Mouse (Mus musculus) kidney, adult 9 months (tissue): Measurements from ENCODE around the gene Gcm1.
"Not testable (repeated sequence)": the region's sequence is repeated elsewhere in the genome, so short reads cannot be mapped to it uniquely, and the experiment has no call there.

ENCODE experiments used
- DNase-seq: peaks from one replicate; pipeline ENCODE4 v3.0.0; 2022

Gcm1 gene

GRCm38 (mm10) chr9:78050452-78050970, 1.2 kb upstream of the Gcm1 start:
- DNase-seq: no peak

DNA sequence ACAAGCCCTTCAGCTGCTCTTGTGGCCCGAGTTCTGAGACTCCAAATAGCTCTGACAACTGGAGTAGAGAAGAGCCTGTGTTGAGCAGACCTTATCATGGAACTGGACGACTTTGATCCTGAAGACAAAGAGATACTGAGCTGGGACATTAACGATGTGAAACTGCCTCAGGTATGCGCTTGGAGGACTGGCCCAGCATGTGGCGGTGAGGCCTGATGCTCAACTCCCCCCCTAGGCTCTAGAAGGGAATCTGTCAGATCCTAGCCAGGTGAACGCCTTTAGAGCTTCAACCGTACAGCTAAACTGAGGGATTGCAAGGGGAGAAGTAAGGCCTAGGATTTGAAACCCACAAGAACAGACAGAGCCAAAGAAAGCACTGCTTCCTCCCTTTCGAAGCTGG, 2.1 kb downstream of the Gcm1 start:
- no peak for DNase-seq

- no peak for DNase-seq
These were observed 2.6 kb downstream of the Gcm1 start for GRCm38 (mm10) chr9:78054298-78054697.

GRCm38 (mm10) chr9:78059525-78060120, 7.9 kb downstream of the Gcm1 start:
- DNase-seq: no peak

- DNase-seq: no peak
These were observed 10.7 kb downstream of the Gcm1 start for GRCm38 (mm10) chr9:78062392-78062791.

DNA sequence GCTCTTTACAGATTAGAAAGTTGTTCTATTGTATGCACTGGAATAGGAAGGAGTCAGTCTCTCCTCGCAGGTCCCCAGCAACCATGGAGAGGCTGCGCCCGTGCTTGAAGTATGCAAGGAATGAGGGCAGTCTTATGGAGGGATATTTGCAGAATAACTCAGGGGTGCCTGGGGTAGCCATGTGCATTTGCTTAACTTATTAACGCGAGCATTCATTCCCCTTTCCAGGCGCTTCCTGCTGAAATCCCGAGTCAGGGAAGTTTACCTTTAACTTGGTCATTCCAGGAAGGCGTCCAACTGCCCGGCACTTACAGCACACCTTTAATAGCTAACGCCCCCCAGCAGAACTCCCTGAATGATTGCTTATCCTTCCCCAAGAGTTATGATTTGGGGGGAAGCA, 12.4 kb downstream of the Gcm1 start:
- DNase-seq: peak; percentile 75

DNA sequence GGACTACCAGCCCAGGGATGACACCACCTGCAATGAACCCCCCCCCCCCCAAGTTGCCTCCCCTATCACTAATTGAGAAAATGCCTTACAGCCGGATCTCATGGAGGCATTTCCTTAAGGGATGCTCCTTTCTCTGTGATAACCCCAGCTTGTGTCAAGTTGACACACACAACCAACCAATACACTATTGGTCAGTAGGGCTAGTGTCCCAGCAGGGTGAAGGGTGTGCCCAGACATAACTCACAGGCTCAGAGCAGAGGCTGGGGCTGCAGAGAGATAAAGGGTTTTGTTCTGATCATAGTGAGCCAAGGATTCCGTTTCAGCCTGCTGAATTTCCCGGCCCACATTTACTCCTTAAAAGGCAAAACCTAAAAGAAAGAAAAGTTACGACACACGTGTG, 18.8 kb downstream of the Gcm1 start:
- DNase-seq: no peak

GRCm38 (mm10) chr9:78071626-78072025, 19.9 kb downstream of the Gcm1 start:
- no peak for DNase-seq

DNA sequence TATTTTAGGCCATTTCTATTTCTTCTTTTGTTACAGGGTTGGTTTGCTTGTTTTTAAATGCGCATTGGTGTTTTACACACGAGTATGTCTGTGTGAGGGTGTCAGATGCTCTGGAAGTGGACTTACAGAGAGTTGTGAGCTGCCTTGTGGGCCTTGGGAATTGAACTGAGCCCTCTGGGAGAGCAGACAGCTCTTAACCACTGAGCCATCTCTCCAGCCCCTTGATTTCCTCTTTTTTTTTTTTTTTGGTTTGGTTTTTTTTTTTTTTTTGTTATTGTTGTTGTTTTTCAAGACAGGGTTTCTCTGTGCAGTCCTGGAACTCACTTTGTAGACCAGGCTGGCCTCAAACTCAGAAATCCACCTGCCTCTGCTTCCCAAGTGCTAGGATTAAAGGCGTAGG, 21.6 kb downstream of the Gcm1 start:
- not testable (repeated sequence) for DNase-seq

DNA sequence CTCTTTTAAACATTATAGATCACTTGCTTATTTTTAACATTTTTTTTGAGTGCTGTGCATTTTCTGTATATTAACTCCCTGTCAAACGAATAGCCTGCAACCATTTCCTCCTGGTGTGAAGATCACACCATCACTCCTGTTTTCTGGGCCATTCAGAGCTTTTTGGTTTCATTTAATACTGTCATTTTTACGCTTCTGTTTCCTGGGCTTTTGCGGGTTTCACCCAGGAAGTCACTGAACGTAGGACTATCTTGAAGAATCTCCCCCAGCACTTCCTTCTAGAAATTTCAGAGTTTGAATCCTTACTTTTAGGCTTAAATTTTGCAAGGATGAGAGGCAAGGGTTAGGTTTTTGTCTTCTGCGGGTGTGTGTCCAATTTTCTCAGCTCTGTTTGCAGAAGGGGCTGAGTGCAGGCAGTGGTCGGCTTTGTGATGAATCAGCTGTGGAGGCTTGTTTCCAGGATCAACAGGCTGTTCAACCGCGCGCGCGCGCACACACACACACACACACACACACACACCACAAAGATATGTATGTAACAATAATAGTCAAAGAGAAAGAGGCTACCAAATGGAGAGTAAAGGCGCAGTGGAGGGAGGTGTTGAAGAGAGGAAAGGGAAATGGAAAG, 22.1 kb downstream of the Gcm1 start:
- DNase-seq: no peak

- no peak for DNase-seq
These were observed 23.5 kb downstream of the Gcm1 start for GRCm38 (mm10) chr9:78075256-78075655.

DNA sequence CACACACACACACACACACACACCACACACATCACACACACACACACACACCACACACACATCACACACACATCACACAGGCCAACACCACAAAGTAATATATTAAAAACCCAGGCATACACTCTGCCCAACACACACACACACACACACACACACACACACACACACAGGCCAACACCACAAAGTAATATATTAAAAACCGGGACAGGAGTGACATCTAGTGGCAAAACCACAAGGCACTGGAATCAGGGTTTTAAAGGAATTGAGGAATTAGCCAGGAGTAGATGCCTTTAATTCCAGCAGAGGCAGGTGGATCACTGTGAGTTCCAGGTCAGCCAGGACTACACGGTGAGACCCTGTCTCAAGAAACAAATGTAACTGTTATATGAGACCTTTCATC, 26.5 kb downstream of the Gcm1 start:
- DNase-seq: peak; percentile 41

GRCm38 (mm10) chr9:78081835-78082234, 30.1 kb downstream of the Gcm1 start:
- DNase-seq: no peak

DNA sequence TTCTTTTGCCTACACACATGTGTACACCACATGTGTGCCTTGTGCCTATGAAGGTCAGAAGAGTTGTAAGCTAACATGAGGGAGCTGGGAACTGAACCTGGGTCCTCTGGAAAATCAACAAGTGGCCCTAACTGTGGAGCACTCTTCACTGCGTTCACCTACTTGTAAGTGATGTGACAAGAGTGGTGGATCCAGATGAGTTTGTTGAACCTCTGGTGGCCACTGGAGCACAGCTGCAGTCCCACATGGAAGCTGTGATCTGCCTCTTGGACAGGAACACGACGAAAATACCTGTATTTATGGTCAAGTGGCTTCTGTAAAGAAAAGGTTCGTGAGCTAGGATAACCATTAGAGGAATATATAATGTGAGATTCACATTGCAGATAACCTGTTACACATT, 32.6 kb downstream of the Gcm1 start:
- no peak for DNase-seq

DNA sequence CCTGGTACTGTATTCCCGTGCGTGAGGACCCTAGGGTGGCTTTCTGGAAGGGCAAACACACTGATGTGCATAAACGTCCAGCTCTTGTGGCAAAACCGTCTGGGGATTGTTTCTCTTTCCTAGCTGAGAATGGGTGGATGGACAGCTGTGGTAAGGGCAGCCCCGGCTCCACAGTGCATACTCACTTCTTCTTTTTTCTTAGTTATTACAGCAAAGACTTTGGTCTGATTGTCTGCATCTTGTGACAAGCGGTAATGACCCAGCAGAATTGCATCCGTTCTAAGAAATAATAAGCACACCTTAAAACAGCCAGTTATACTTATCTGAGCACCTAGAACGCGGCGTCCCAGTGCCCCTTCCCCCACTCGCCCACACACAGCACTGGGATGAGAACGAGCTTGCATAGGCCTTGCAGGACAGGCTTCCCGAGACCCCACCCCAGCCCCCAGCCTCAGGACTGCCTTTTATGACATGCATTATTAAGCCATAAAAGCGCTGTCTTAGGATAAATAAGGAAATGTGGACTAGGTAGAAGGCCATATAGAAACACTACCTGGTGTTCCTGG, 34.1 kb downstream of the Gcm1 start:
- DNase-seq: no peak

GRCm38 (mm10) chr9:78087751-78088150, 36.0 kb downstream of the Gcm1 start:
- peak; percentile 43 for DNase-seq

GRCm38 (mm10) chr9:78088521-78088920, 36.8 kb downstream of the Gcm1 start:
- DNase-seq: no peak

DNA sequence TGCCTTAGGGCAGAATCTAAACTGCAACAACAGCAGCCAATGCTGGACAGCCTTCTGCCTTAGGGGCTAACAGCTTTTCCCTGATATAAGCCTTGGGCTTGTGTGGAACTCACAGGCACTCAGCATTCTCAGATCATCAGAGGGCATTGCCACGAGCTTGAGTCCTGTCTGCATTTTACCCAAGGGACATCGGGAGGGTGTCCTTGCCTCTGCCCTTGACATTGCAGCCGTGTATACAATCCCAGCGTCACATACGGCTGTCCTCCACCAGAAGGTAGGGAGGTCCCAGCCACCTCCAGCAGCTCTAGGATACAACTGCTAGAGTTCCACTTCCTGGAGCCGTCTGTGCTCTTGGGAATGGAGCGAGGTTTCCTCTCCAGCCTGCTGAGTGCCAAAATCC, 37.2 kb downstream of the Gcm1 start:
- DNase-seq: no peak

- DNase-seq: no peak
These were observed 38.2 kb downstream of the Gcm1 start for GRCm38 (mm10) chr9:78089906-78090305.

DNA sequence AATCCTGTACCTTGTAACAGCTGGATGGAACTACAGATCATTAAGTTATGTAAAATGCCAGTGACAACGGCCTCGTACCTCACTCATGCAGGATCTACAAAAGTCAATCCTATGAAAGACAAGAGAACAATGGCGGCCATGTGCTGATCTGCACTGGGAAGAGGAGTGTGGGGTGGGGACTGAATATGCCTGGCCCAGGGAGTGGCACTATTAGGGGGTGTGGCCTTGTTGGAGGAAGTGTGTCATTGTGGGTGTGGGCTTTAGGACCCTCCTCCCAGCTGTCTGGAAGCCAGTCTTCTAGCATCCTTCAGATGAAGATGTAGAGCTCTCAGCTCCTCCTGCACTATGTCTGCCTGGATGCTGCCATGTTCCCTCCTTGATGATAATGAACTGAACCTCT, 38.9 kb downstream of the Gcm1 start:
- DNase-seq: no peak

- DNase-seq: no peak
These were observed 44.0 kb downstream of the Gcm1 start for GRCm38 (mm10) chr9:78095686-78096085.

GRCm38 (mm10) chr9:78096376-78096775, 44.7 kb downstream of the Gcm1 start:
- no peak for DNase-seq

DNA sequence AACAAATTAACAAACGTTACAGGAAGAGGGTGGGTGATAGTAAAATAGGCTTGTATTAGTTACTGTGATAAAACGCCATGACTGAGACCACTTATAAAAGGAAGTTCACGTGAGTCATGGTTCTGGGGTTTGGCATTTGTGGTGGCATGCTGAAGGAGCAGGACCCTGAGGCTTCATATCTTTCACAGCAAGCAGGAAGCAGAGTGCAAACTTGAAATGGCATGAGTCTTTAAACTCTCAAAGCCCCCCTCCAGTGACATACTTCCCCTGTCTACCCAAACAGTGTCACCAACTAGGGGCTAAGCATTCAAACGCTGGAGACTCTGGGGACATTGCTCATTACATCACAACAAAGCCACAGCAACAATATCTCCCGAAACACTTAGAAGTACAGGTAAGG, 49.2 kb downstream of the Gcm1 start:
- no peak for DNase-seq

DNA sequence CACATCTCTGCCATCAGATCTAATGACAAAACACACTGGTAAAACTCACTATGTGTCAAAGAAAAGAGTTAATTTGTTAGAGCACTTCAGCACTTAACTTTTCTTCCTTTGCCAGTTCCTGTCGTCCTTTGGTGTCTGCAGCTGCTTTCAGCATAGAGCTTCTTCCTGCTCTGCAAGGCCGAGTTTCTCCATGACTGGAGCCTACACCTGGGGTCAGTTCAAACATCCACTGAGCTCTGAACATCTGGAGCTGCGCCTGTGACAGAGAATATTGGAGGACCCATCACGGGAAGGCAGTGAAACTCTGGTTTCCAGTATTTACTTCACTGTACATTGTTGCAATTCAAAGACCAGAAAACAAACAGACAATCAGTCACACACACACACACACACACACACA, 49.7 kb downstream of the Gcm1 start:
- no peak for DNase-seq
